Mouse (Mus musculus) spleen, postnatal 36 days (tissue): ENCODE results near the gene Zfp605.
A peak's percentile ranks its signal among the peaks of the same experiment; 100 is the strongest.
"Not testable (repeated sequence)": the region's sequence is repeated elsewhere in the genome, so short reads cannot be mapped to it uniquely, and the experiment has no call there.

Experiments
- DNase-seq, 2 experiments: peaks; one replicate each; pipeline ENCODE4 v3.0.0; 2022; ENCODE audit warnings: low spot score in 2 of 2, mixed read lengths in 1 of 2

Gene Zfp605

DNA sequence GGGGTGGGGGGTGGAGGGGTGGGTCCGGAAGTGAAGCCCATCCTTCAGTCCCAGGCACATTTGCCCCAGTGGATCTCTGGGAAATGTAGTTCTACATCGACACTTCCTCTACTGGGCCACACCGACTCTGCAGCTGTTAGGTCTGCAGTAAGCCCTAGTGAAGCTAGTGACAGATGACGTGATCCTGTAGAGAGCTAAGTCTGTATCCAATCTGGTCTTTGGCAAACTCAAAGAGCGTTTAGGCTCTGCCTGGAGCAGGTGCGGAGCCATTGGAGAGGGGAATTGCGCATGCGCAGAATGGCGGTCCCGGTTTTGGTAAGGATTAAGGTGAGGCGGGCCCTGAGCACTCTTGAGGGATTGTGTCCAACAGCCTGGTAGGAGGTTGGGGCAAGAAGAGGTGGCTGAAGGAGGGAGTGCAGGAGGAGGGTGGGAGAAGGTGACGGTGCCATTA lies at the start of gene Zfp605:
Zfp605 (plus strand) TSS at position 102 of the 451 bp plus-strand sequence.
- DNase-seq = peak; percentile 74 to 82

- DNase-seq = not testable (repeated sequence)
These were observed 37.5 kb upstream of the Zfp605 start, which contains the start of gene Gm17655 for GRCm38 (mm10) chr5:110072413-110072812. Gene Gm17655, minus strand, starts transcription at chr5:110072513.

DNA sequence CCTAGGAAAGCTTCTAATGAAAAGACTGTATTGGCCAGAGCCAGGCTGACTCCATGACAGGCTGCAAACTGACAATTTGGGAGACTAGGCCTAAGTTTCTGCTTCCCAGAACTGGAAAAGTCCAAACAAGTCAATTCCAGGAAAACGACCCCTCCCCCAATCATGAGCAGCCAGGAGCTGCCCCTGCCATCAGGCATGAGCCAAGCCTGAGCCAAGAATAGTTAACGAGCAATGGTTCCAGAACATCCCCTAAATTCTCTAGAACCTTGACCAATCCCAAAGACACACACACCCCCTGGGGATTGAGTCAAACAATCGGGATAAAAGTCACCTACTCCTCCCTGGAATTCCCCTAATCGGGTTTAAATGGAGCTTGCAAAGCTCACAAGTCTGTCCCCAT lies 26.9 kb upstream of the Zfp605 start:
- no peak for DNase-seq

GRCm38 (mm10) chr5:110086161-110086866 lies 23.6 kb upstream of the Zfp605 start:
- DNase-seq = no peak

DNA sequence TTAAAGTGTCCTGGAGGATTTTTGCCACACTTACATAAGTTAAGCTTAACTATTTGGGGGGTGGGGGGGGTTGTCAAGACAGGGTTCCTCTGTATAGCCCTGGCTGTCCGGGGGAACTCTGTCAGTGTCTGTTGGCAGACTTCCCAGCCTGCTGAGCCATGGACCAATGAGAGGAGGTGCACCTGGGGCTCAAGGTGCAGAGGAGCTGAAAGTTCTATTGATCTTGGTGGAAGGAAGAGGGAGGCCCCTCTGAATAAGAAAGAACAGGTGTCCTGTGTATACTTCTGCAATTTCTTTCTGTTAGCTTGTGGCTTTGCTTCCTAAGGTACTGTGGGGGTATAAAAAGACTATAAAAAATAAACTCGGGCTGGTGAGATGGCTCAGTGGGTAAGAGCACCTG lies 18.3 kb upstream of the Zfp605 start:
- no peak for DNase-seq

GRCm38 (mm10) chr5:110094030-110094846 lies 15.7 kb upstream of the Zfp605 start, which contains the start of gene Gm35315:
Gene Gm35315, minus strand, starts transcription at chr5:110094420.
- peak; percentile 87 to 88 for DNase-seq

DNA sequence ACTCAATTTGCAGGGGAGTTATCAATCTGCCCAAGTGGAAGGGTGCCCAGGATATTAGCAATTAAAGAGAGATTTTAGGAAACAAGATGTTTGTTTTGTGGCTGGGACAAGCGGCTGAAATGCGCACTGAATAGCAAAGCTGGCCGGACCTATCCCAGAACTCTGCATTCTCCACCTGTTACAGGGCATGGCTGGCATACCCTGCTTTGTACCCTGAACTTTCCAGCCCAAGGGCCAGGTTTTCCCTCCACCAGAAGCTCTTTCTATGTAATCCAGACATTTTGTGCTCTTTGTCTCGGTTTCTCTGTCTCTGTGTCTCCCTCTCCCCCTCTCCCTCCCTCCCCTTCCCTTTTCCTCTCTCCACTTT lies 15.1 kb upstream of the Zfp605 start:
- DNase-seq = no peak

GRCm38 (mm10) chr5:110098991-110099477 lies 10.9 kb upstream of the Zfp605 start:
- DNase-seq = no peak

DNA sequence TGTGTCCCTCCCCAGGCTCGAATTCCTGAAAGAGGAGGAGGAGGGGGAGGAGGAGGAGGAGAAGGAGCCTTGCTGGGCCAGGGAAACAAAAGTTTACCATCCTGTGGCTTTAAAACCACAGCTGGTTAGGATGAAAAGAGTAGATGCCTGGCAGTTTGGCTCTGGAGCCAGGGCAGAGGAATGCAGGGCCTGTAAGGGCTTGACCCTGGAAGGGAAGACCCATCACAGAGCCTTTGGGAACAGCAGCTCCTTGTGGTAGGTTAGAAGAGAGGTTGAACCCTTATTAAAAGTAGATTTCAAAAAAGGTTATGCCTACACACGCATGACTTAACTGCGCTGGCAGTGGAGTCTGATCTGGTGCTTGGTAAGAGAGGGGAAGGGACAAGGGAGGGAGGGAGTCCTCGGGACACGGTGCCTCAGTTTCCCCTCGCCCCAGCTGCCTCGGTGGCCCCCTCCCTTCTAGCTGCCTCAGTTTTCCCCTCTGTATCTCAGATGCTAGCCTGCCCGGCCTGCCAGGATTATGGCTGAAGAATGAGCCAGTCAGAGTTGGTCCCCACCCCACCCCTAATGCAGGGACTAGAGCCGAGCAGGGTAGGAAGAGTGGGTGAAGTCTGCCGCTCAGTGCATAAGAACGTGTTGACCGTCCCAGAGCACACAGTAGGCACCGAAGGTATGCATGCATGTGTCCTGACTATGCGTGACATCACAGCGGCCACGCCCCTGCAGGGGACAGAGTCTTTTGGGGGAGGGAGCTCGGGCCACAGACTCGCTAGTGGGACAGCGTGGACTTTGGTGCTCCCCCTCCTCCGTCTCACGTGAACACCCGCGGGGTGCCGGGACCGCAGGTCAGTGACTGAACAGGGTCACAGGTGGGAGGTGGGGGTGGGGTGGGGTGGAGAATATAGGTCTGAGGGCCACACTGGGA lies 10.0 kb upstream of the Zfp605 start, which contains the start of gene Plcxd1:
Plcxd1 (plus strand) TSS at position 314 of the 925 bp plus-strand sequence.
- DNase-seq = no peak

- peak; percentile 35 to 38 for DNase-seq
These were observed 8.8 kb upstream of the Zfp605 start for GRCm38 (mm10) chr5:110100921-110101631.

GRCm38 (mm10) chr5:110101716-110102347 lies 8.1 kb upstream of the Zfp605 start:
- DNase-seq = peak; percentile 18 to 29

DNA sequence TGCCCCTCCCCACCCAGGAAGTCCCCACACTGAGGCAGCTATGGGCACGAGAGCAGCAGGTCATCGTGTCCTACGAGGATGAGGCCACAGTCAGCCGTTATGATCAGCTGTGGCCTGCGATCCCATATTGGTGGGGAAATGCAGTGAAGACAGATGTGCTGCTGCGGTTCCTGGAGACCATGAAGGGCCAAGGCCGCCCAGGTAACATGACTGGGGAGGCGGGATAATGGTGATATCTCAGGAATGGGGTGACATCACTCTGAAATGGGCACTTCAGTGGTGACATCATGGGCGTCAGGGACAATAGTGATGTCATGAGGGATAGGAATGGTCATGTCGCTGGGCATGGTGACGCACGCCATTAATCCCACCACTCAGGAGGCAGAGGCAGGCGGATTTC lies 7.5 kb upstream of the Zfp605 start:
- DNase-seq = no peak

DNA sequence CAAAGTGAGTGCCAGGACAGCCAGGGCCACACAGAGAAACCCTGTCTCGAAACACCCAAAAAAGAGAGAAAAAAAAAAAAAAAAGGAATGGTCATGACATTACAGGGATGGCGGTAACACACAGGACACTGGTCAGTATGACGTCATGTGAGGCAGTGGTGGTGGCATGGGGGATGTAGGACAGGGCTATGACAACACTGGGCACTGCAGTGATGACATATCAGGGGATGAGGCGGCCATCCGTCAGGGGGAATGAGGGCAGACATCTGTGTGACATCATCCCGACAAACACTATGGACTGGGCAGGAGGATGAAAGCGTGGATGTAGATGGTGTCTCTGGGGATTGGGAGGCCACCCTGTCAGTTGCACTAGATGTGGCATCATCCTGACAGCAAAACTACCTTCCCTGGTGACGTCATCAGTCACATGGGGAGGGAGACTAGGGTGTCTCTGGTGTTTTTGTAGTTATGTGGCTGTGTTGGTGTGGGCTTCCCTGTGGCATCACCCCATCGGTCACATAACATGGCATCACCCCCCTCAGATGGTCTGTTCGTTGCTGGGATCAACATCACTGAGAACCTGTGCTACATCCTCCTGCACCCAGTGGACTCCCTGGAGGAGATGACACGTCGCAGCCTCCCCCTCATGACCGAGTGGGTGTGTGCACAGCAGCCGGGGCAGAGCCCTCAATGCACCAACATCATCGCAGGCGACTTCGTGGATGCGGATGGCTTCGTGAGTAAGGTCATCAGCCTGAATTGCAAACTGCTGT lies 6.9 kb upstream of the Zfp605 start:
- no peak for DNase-seq

GRCm38 (mm10) chr5:110103901-110104615 lies 5.8 kb upstream of the Zfp605 start:
- no peak for DNase-seq

- no peak for DNase-seq
These were observed 5.1 kb upstream of the Zfp605 start for GRCm38 (mm10) chr5:110104616-110105380.

GRCm38 (mm10) chr5:110106140-110106871 lies 3.6 kb upstream of the Zfp605 start:
- no peak for DNase-seq

GRCm38 (mm10) chr5:110106901-110107564 lies 2.9 kb upstream of the Zfp605 start:
- peak; percentile 6 to 23 for DNase-seq
